Mouse (Mus musculus): Measurements from ENCODE around the gene Samd8. TPM values are rescaled to one million over a fixed set of nuclear protein-coding genes. Genes with fewer than 3 reads are reported as not detected.

Gene Samd8
- polyA plus RNA-seq, 1 experiment from 2014 or later, result 13.7 TPM

GRCm38 (mm10) chr14:21719646-21720383, 30.5 kb upstream of the Samd8 start:
- Histone ChIP-seq H3K4me3 (ENCODE audit: low read depth, low read length) (no peak overlapping the region), H3K9me3 (ENCODE audit: control insufficient read depth, low read length) (peaks cover 7% of the 10 kb centered on the region; the same call in 1 of the 2 replicates), H3K27ac (replicated peaks; ENCODE audit: low read depth, low read length) (0 out of 2 replicates have a peak overlapping the region, but pooled peaks have one; percentile 12), H3K36me3 (ENCODE audit: control insufficient read depth, insufficient read depth, low read length) (no peaks in the 10 kb centered on the region), H3K27me3 (replicated peaks; ENCODE audit: control insufficient read depth, insufficient read depth, low read length) (no peaks in the 10 kb centered on the region), H3K9ac (ENCODE audit: low read depth, low read length) (no peak overlapping the region), H3K4me1 (ENCODE audit: control insufficient read depth, insufficient read depth, low read length) (peaks cover 4% of the 10 kb centered on the region; the same call in 1 of the 2 replicates), H3K4me2 (ENCODE audit: low read depth, low read length) (no peak overlapping the region; the same call in 1 of the 2 replicates)
- DNase-seq (ENCODE audit: low spot score) (peak; percentile 47), ATAC-seq (ENCODE audit: low read depth) (peak; percentile 50; the same call in 1 of the 2 replicates)
- WGBS, result 24% methylated on average over 17 of the region's 17 CpGs

GRCm38 (mm10) chr14:21720430-21721205, 29.7 kb upstream of the Samd8 start:
- WGBS, result 54% methylated on average over 4 of the region's 4 CpGs
- no peak overlapping the region for H3K27ac ChIP-seq (replicated peaks; ENCODE audit: low read depth, low read length)
- peaks cover 7% of the 10 kb centered on the region; the same call in 1 of the 2 replicates for H3K9me3 ChIP-seq (ENCODE audit: control insufficient read depth, low read length)
- no peak for ATAC-seq (ENCODE audit: low read depth)
- H3K27me3 ChIP-seq (replicated peaks; ENCODE audit: control insufficient read depth, insufficient read depth, low read length), result no peaks in the 10 kb centered on the region
- DNase-seq (ENCODE audit: low spot score), result no peak
- H3K4me1 ChIP-seq (ENCODE audit: control insufficient read depth, insufficient read depth, low read length), result peaks cover 4% of the 10 kb centered on the region; the same call in 1 of the 2 replicates
- H3K9ac ChIP-seq (ENCODE audit: low read depth, low read length), result no peak overlapping the region
- H3K4me2 ChIP-seq (ENCODE audit: low read depth, low read length), result no peak overlapping the region
- H3K4me3 ChIP-seq (ENCODE audit: low read depth, low read length), result no peak overlapping the region
- H3K36me3 ChIP-seq (ENCODE audit: control insufficient read depth, insufficient read depth, low read length), result no peaks in the 10 kb centered on the region

GRCm38 (mm10) chr14:21722021-21722698, 28.2 kb upstream of the Samd8 start:
- no peak overlapping the region for H3K9ac ChIP-seq (ENCODE audit: low read depth, low read length)
- H3K27ac ChIP-seq (replicated peaks; ENCODE audit: low read depth, low read length), result no peak overlapping the region
- WGBS, result 56% methylated on average over 8 of the region's 8 CpGs
- H3K27me3 ChIP-seq (replicated peaks; ENCODE audit: control insufficient read depth, insufficient read depth, low read length), result no peaks in the 10 kb centered on the region
- ATAC-seq (ENCODE audit: low read depth), result no peak
- peak; percentile 22 for DNase-seq (ENCODE audit: low spot score)
- H3K9me3 ChIP-seq (ENCODE audit: control insufficient read depth, low read length), result peaks cover 7% of the 10 kb centered on the region; the same call in 1 of the 2 replicates
- H3K4me2 ChIP-seq (ENCODE audit: low read depth, low read length), result no peak overlapping the region
- H3K36me3 ChIP-seq (ENCODE audit: control insufficient read depth, insufficient read depth, low read length), result no peaks in the 10 kb centered on the region
- no peak overlapping the region for H3K4me3 ChIP-seq (ENCODE audit: low read depth, low read length)
- no peaks in the 10 kb centered on the region for H3K4me1 ChIP-seq (ENCODE audit: control insufficient read depth, insufficient read depth, low read length)

GRCm38 (mm10) chr14:21729031-21729732, 21.1 kb upstream of the Samd8 start:
- H3K4me2 ChIP-seq (ENCODE audit: low read depth, low read length), result no peak overlapping the region
- 60% methylated on average over 6 of the region's 6 CpGs for WGBS
- no peak overlapping the region for H3K27ac ChIP-seq (replicated peaks; ENCODE audit: low read depth, low read length)
- H3K4me3 ChIP-seq (ENCODE audit: low read depth, low read length), result no peak overlapping the region
- no peaks in the 10 kb centered on the region for H3K27me3 ChIP-seq (replicated peaks; ENCODE audit: control insufficient read depth, insufficient read depth, low read length)
- H3K9me3 ChIP-seq (ENCODE audit: control insufficient read depth, low read length), result peaks cover 4% of the 10 kb centered on the region; the same call in 1 of the 2 replicates
- H3K9ac ChIP-seq (ENCODE audit: low read depth, low read length), result no peak overlapping the region
- DNase-seq (ENCODE audit: low spot score), result no peak
- no peak for ATAC-seq (ENCODE audit: low read depth)
- H3K4me1 ChIP-seq (ENCODE audit: control insufficient read depth, insufficient read depth, low read length), result no peaks in the 10 kb centered on the region
- H3K36me3 ChIP-seq (ENCODE audit: control insufficient read depth, insufficient read depth, low read length), result no peaks in the 10 kb centered on the region

- DNase-seq (ENCODE audit: low spot score), result no peak
- WGBS, result 91% methylated on average over 4 of the region's 4 CpGs
- H3K4me2 ChIP-seq (ENCODE audit: low read depth, low read length), result no peak overlapping the region
- H3K4me3 ChIP-seq (ENCODE audit: low read depth, low read length), result no peak overlapping the region
- H3K9me3 ChIP-seq (ENCODE audit: control insufficient read depth, low read length), result peaks cover 4% of the 10 kb centered on the region; the same call in 1 of the 2 replicates
- no peak overlapping the region for H3K27ac ChIP-seq (replicated peaks; ENCODE audit: low read depth, low read length)
- H3K9ac ChIP-seq (ENCODE audit: low read depth, low read length), result no peak overlapping the region
- H3K4me1 ChIP-seq (ENCODE audit: control insufficient read depth, insufficient read depth, low read length), result no peaks in the 10 kb centered on the region
- ATAC-seq (ENCODE audit: low read depth), result no peak
- no peaks in the 10 kb centered on the region for H3K27me3 ChIP-seq (replicated peaks; ENCODE audit: control insufficient read depth, insufficient read depth, low read length)
- no peaks in the 10 kb centered on the region for H3K36me3 ChIP-seq (ENCODE audit: control insufficient read depth, insufficient read depth, low read length)
These were observed 20.4 kb upstream of the Samd8 start for GRCm38 (mm10) chr14:21729936-21730335.

- no peak overlapping the region for H3K27ac ChIP-seq (replicated peaks; ENCODE audit: low read depth, low read length)
- DNase-seq (ENCODE audit: low spot score) (no peak), ATAC-seq (ENCODE audit: low read depth) (no peak)
- no peak overlapping the region for H3K4me2 ChIP-seq (ENCODE audit: low read depth, low read length)
- H3K9me3 ChIP-seq (ENCODE audit: control insufficient read depth, low read length), result peaks cover 4% of the 10 kb centered on the region; the same call in 1 of the 2 replicates
- H3K4me1 ChIP-seq (ENCODE audit: control insufficient read depth, insufficient read depth, low read length), result no peaks in the 10 kb centered on the region
- no peak overlapping the region for H3K9ac ChIP-seq (ENCODE audit: low read depth, low read length)
- 89% methylated on average over 15 of the region's 15 CpGs for WGBS
- no peaks in the 10 kb centered on the region for H3K36me3 ChIP-seq (ENCODE audit: control insufficient read depth, insufficient read depth, low read length)
- no peak overlapping the region for H3K4me3 ChIP-seq (ENCODE audit: low read depth, low read length)
- H3K27me3 ChIP-seq (replicated peaks; ENCODE audit: control insufficient read depth, insufficient read depth, low read length), result no peaks in the 10 kb centered on the region
These were observed 17.0 kb upstream of the Samd8 start for GRCm38 (mm10) chr14:21733131-21733905.

GRCm38 (mm10) chr14:21740345-21740744, 10.0 kb upstream of the Samd8 start:
- H3K27me3 ChIP-seq (replicated peaks; ENCODE audit: control insufficient read depth, insufficient read depth, low read length), result no peaks in the 10 kb centered on the region
- DNase-seq (ENCODE audit: low spot score) (no peak), ATAC-seq (ENCODE audit: low read depth) (no peak)
- H3K4me3 ChIP-seq (ENCODE audit: low read depth, low read length), result no peak overlapping the region
- 95% methylated on average over 7 of the region's 7 CpGs for WGBS
- H3K9me3 ChIP-seq (ENCODE audit: control insufficient read depth, low read length), result no peaks in the 10 kb centered on the region
- no peak overlapping the region for H3K4me2 ChIP-seq (ENCODE audit: low read depth, low read length)
- no peaks in the 10 kb centered on the region for H3K4me1 ChIP-seq (ENCODE audit: control insufficient read depth, insufficient read depth, low read length)
- H3K27ac ChIP-seq (replicated peaks; ENCODE audit: low read depth, low read length), result no peak overlapping the region
- no peak overlapping the region for H3K9ac ChIP-seq (ENCODE audit: low read depth, low read length)
- H3K36me3 ChIP-seq (ENCODE audit: control insufficient read depth, insufficient read depth, low read length), result no peaks in the 10 kb centered on the region

Measured in embryonic facial prominence, embryonic 14.5 days (tissue).